Mouse (Mus musculus): ENCODE data around the gene Oog2. TPM values are rescaled to one million over a fixed set of nuclear protein-coding genes. Genes with fewer than 3 reads are reported as not detected.
"Not testable (repeated sequence)": the region's sequence is repeated elsewhere in the genome, so short reads cannot be mapped to it uniquely, and the experiment has no call there.

Gene Oog2
- polyA plus RNA-seq (2014; fragmentation: Nextera tagmentation; extraction: Ambion mirVana) = not detected in 2 replicates

DNA sequence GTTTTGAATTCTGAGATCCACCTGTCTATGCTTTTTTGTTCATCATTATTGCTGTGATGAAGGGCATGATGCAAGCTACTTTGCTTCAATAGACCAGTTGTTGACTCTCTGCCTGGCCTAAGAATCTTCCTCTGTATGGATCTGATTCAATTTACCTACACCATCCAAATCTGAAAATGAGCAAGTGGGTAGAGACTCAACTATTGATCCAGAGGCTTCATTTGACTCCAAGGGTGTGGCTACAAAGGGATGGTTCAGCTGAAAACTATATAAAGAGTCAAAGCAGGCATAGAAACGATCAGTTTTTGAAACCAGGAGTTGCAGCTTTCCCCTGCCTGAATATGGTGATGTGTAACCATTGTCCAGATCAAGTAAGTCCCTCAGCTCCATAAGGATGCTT, at the start of gene Oog2:
TSS of gene Oog2 (plus strand) at position 301 of the 400 bp plus-strand sequence.
- WGBS (ENCODE audit: insufficient replicate concordance) = 33% methylated on average over 1 of the region's 1 CpGs
- H3K9ac ChIP-seq (ENCODE audit: low read depth, low read length) = no peak within 1 kb of the TSS

DNA sequence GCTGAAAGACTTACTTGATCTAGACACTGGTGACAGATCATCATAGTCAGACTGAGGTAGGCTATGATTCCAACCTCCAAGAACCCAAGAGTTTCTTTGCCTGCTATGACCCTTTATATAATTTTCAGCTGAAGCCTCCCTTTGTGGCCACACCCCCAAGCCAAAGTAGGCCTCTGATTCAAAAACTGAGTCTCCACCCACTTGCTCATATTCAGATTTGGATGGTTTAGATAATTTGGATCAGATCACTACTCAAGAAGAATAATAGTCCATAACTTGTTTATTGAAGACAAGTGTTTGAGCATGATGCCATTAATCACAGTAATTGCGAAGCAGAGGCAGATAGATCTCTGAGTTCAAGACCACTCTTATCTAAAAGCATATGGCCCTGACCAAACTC, 28.0 kb upstream of the Oog2 start, which contains the start of gene Oog3:
TSS of gene Oog3 (minus strand) at position 101 of the 400 bp plus-strand sequence.
- no peak within 1 kb of the TSS for H3K4me3 ChIP-seq (ENCODE audit: low read depth, low read length)
- H3K36me3 ChIP-seq (ENCODE audit: control insufficient read depth, insufficient read depth, low read length) = no peaks in the 10 kb centered on the region
- no peaks in the 10 kb centered on the region for H3K27me3 ChIP-seq (ENCODE audit: control insufficient read depth, insufficient read depth, low read length)
- H3K4me1 ChIP-seq (ENCODE audit: control insufficient read depth, insufficient read depth, low read length) = no peaks in the 10 kb centered on the region
- H3K9me3 ChIP-seq (replicated peaks; ENCODE audit: control insufficient read depth, low read length) = peaks cover 14% of the 10 kb centered on the region
- no peak within 1 kb of the TSS for H3K4me2 ChIP-seq
- H3K27ac ChIP-seq (ENCODE audit: low read depth, low read length) = no peak within 1 kb of the TSS
- H3K9ac ChIP-seq (ENCODE audit: low read depth, low read length) = no peak within 1 kb of the TSS
- no peak for ATAC-seq (replicated peaks; ENCODE audit: insufficient number of reproducible peaks, low FRiP score, low TSS enrichment)
- 80% methylated on average over 1 of the region's 1 CpGs for WGBS (ENCODE audit: insufficient replicate concordance)

More for the DNA sequence above, at the start of gene Oog2:
- ATAC-seq (replicated peaks; ENCODE audit: insufficient number of reproducible peaks, low FRiP score, low TSS enrichment) = no peak
- Histone ChIP-seq H3K9me3 (replicated peaks; ENCODE audit: control insufficient read depth, low read length) (peaks cover 7% of the 10 kb centered on the region; the same call in 1 of the 2 replicates), H3K27ac (ENCODE audit: low read depth, low read length) (no peak within 1 kb of the TSS), H3K4me2 (no peak within 1 kb of the TSS), H3K4me3 (ENCODE audit: low read depth, low read length) (no peak within 1 kb of the TSS), H3K36me3 (ENCODE audit: control insufficient read depth, insufficient read depth, low read length) (no peaks in the 10 kb centered on the region), H3K4me1 (ENCODE audit: control insufficient read depth, insufficient read depth, low read length) (no peaks in the 10 kb centered on the region), H3K27me3 (ENCODE audit: control insufficient read depth, insufficient read depth, low read length) (no peaks in the 10 kb centered on the region)

GRCm38 (mm10) chr4:144213218-144213617, 22.7 kb downstream of the Oog2 start, which contains the start of gene C87977:
TSS of gene C87977 (minus strand) at chr4:144213318.
- H3K36me3 ChIP-seq (ENCODE audit: control insufficient read depth, insufficient read depth, low read length); H3K4me1 ChIP-seq (ENCODE audit: control insufficient read depth, insufficient read depth, low read length); H3K4me3 ChIP-seq (ENCODE audit: low read depth, low read length); H3K27me3 ChIP-seq (ENCODE audit: control insufficient read depth, insufficient read depth, low read length); ATAC-seq (replicated peaks; ENCODE audit: insufficient number of reproducible peaks, low FRiP score, low TSS enrichment); H3K4me2 ChIP-seq; H3K27ac ChIP-seq (ENCODE audit: low read depth, low read length); H3K9ac ChIP-seq (ENCODE audit: low read depth, low read length); H3K9me3 ChIP-seq (replicated peaks; ENCODE audit: control insufficient read depth, low read length): not testable (repeated sequence)
- 85% methylated on average over 1 of the region's 1 CpGs for WGBS (ENCODE audit: insufficient replicate concordance)

Other genes with a start within 250 kb of the Oog2 start
- not detected in 2 replicates for gene Pramef25, start 239.7 kb upstream of the Oog2 start, polyA plus RNA-seq (2014; fragmentation: Nextera tagmentation; extraction: Ambion mirVana)
- not detected in 2 replicates for gene Gm13101, start 223.8 kb upstream of the Oog2 start, polyA plus RNA-seq (2014; fragmentation: Nextera tagmentation; extraction: Ambion mirVana)
- gene Pramef17, start 196.3 kb upstream of the Oog2 start, polyA plus RNA-seq (2014; fragmentation: Nextera tagmentation; extraction: Ambion mirVana) = not detected in 2 replicates
- gene Pramel4, start 131.6 kb upstream of the Oog2 start, polyA plus RNA-seq (2014; fragmentation: Nextera tagmentation; extraction: Ambion mirVana) = not detected in 2 replicates
- gene Gm13102, start 84.2 kb upstream of the Oog2 start, polyA plus RNA-seq (2014; fragmentation: Nextera tagmentation; extraction: Ambion mirVana) = not detected in 2 replicates
- not detected in 2 replicates for gene Oog3, start 28.1 kb upstream of the Oog2 start, polyA plus RNA-seq (2014; fragmentation: Nextera tagmentation; extraction: Ambion mirVana)
- gene C87977, start 22.6 kb downstream of the Oog2 start, polyA plus RNA-seq (2014; fragmentation: Nextera tagmentation; extraction: Ambion mirVana) = not detected in 2 replicates
- gene Pramel5, start 89.8 kb downstream of the Oog2 start, polyA plus RNA-seq (2014; fragmentation: Nextera tagmentation; extraction: Ambion mirVana) = not detected in 2 replicates
- not detected in 2 replicates for gene Gm13128, start 139.5 kb downstream of the Oog2 start, polyA plus RNA-seq (2014; fragmentation: Nextera tagmentation; extraction: Ambion mirVana)
- not detected in 2 replicates for gene Gm13119, start 167.2 kb downstream of the Oog2 start, polyA plus RNA-seq (2014; fragmentation: Nextera tagmentation; extraction: Ambion mirVana)
- gene Pramef20, start 187.2 kb downstream of the Oog2 start, polyA plus RNA-seq (2014; fragmentation: Nextera tagmentation; extraction: Ambion mirVana) = not detected in 2 replicates
- gene Pramef12, start 217.7 kb downstream of the Oog2 start, polyA plus RNA-seq (2014; fragmentation: Nextera tagmentation; extraction: Ambion mirVana) = not detected in 2 replicates
- gene 1700012P22Rik, start 248.1 kb downstream of the Oog2 start, polyA plus RNA-seq (2014; fragmentation: Nextera tagmentation; extraction: Ambion mirVana) = not detected in 2 replicates